Mouse (Mus musculus): ENCODE results near the gene Borcs5.

Gene Borcs5

GRCm38 (mm10) chr6:134639210-134639609, at the start of gene Borcs5:
Gene Borcs5, plus strand, starts transcription at chr6:134639510.
- DNase-seq, result no peak

- DNase-seq, result no peak
These were observed 47.7 kb upstream of the Borcs5 start for GRCm38 (mm10) chr6:134591614-134592013.

GRCm38 (mm10) chr6:134594569-134595442, 44.5 kb upstream of the Borcs5 start:
- DNase-seq, result no peak

GRCm38 (mm10) chr6:134597651-134598229, 41.6 kb upstream of the Borcs5 start:
- DNase-seq, result no peak

- DNase-seq, result peak in 1 of 2 experiments; percentile 40
These were observed 40.1 kb upstream of the Borcs5 start for GRCm38 (mm10) chr6:134599239-134599638.

GRCm38 (mm10) chr6:134601130-134601529, 38.2 kb upstream of the Borcs5 start:
- DNase-seq, result no peak

- no peak for DNase-seq
These were observed 37.5 kb upstream of the Borcs5 start for GRCm38 (mm10) chr6:134601766-134602165.

- no peak for DNase-seq
These were observed 36.8 kb upstream of the Borcs5 start for GRCm38 (mm10) chr6:134602371-134603003.

GRCm38 (mm10) chr6:134605196-134605595, 34.1 kb upstream of the Borcs5 start:
- DNase-seq, result no peak

- DNase-seq, result no peak
These were observed 32.8 kb upstream of the Borcs5 start for GRCm38 (mm10) chr6:134606540-134606939.

GRCm38 (mm10) chr6:134606949-134607746, 32.2 kb upstream of the Borcs5 start:
- peak; percentile 58 to 72 for DNase-seq

GRCm38 (mm10) chr6:134610380-134610779, 28.9 kb upstream of the Borcs5 start:
- DNase-seq, result no peak

GRCm38 (mm10) chr6:134611896-134612295, 27.4 kb upstream of the Borcs5 start:
- peak; percentile 57 to 72 for DNase-seq

GRCm38 (mm10) chr6:134614322-134614721, 25.0 kb upstream of the Borcs5 start:
- no peak for DNase-seq

GRCm38 (mm10) chr6:134614723-134615648, 24.3 kb upstream of the Borcs5 start:
- peak; percentile 95 to 96 for DNase-seq

- no peak for DNase-seq
These were observed 21.7 kb upstream of the Borcs5 start for GRCm38 (mm10) chr6:134617589-134617988.

- DNase-seq, result no peak
These were observed 19.2 kb upstream of the Borcs5 start for GRCm38 (mm10) chr6:134620129-134620528.

GRCm38 (mm10) chr6:134620846-134621551, 18.3 kb upstream of the Borcs5 start:
- peak; percentile 45 to 51 for DNase-seq

GRCm38 (mm10) chr6:134621552-134621949, 17.8 kb upstream of the Borcs5 start:
- no peak for DNase-seq

- no peak for DNase-seq
These were observed 13.9 kb upstream of the Borcs5 start for GRCm38 (mm10) chr6:134625431-134625830.

GRCm38 (mm10) chr6:134626564-134626963, 12.7 kb upstream of the Borcs5 start:
- DNase-seq, result no peak
